Mouse (Mus musculus) layer of hippocampus, postnatal 14 days (tissue): ENCODE data around the gene Gm3371. TPM values are rescaled to one million over a fixed set of nuclear protein-coding genes. Genes with fewer than 3 reads are reported as not detected.
"Not testable (repeated sequence)": the region's sequence is repeated elsewhere in the genome, so short reads cannot be mapped to it uniquely, and the experiment has no call there.

Experiments
- DNase-seq, 2 experiments: peaks; one replicate each; pipeline ENCODE4 v3.0.0; 2021 to 2022; ENCODE audit warnings: low spot score in 2 of 2, mixed read lengths in 1 of 2
- long read RNA-seq, 2 experiments: library from polyadenylated mRNA; stranded (forward); transcript quantifications; one replicate each; pipeline ENCODE4 v2.0.0; 2021
- total RNA-seq, 2 experiments: library from RNA; stranded (reverse); gene quantifications; 2 replicates each; pipeline ENCODE4 v1.2.3; 2021

Gene Gm3371
- total RNA-seq: not detected
- long read RNA-seq, experiment 1: 0 reads
- long read RNA-seq, experiment 2: 0 reads

GRCm38 (mm10) chr14:44410588-44410987, at the start of gene Gm3371:
Gm3371 (minus strand) TSS chr14:44410688.
- not testable (repeated sequence) for DNase-seq

GRCm38 (mm10) chr14:44433335-44433734, 22.8 kb upstream of the Gm3371 start, which contains the start of gene Gm8232:
Gm8232 (plus strand) TSS chr14:44433635.
- DNase-seq: not testable (repeated sequence)

- DNase-seq: not testable (repeated sequence)
Observed at GRCm38 (mm10) chr14:44384233-44384632, 26.3 kb downstream of the Gm3371 start.

- not testable (repeated sequence) for DNase-seq
Observed at GRCm38 (mm10) chr14:44365057-44365456, 45.4 kb downstream of the Gm3371 start, which contains the start of gene Gm8229. Gm8229 (plus strand) TSS chr14:44365357.

GRCm38 (mm10) chr14:44362301-44362700, 48.2 kb downstream of the Gm3371 start:
- DNase-seq: peak in 1 of 2 experiments; percentile 2

GRCm38 (mm10) chr14:44361416-44361815, 49.1 kb downstream of the Gm3371 start:
- not testable (repeated sequence) for DNase-seq

Other genes with a start within 250 kb of the Gm3371 start
- gene Gm8212, start 213.0 kb downstream of the Gm3371 start, total RNA-seq: not detected
- not detected for gene 4930503E14Rik, start 197.4 kb downstream of the Gm3371 start, total RNA-seq
- gene Gm8220, start 125.1 kb downstream of the Gm3371 start, total RNA-seq: not detected
- not detected for gene Gm5930, start 72.1 kb downstream of the Gm3371 start, total RNA-seq
- gene Gm8229, start 45.3 kb downstream of the Gm3371 start, total RNA-seq: not detected
- gene Gm8232, start 22.9 kb upstream of the Gm3371 start, total RNA-seq: not detected
- gene BC061237, start 81.8 kb upstream of the Gm3371 start, total RNA-seq: not detected
- not detected for gene Gm17093, start 107.6 kb upstream of the Gm3371 start, total RNA-seq
- not detected for gene Gm8247, start 172.5 kb upstream of the Gm3371 start, total RNA-seq
- gene Gm5624, start 217.2 kb upstream of the Gm3371 start, total RNA-seq: not detected